Mouse (Mus musculus): ENCODE measurements around the gene Btnl2.

DNA sequence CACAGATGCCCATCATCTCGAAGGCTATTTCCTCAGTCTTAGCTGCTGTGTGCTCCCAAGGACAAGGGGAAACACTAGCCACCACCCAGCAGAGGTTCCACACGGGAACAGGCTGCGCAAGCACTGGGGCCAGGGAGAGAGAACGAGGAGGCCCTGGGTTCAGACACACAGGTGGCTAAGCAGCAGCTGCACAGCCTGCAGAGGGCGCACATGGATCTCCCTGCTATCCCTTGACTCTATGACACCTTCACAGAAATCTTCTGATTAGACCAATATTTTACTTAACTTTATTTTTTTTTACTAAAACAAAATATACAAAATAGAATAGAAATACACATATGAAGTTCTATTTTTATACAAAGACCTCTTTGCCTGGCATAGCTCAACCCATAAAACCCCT, 42.7 kb downstream of the Btnl2 start:
- TF ChIP-seq GATA1 (IDR thresholded peaks at IDR 0.05; ENCODE audit: low read length), result no peak
- no peak for TF ChIP-seq TAL1 (IDR thresholded peaks at IDR 0.05; ENCODE audit: low read length)

All from erythroblast, embryonic 14.5 days (primary cell).